Mouse (Mus musculus) neutrophil, adult 83 days (primary cell): ENCODE measurements around the gene Nr2c1. TPM values are rescaled to one million over a fixed set of nuclear protein-coding genes. Genes with fewer than 3 reads are reported as not detected.

ENCODE experiments used
- total RNA-seq, 2 experiments: library from RNA; stranded (reverse); gene quantifications; one replicate each; pipeline ENCODE4 v1.2.4; 2023

The Nr2c1 gene
- total RNA-seq: 1 to 10 TPM; 3.0 to 3.6 TPM

GRCm38 (mm10) chr10:94147756-94148531 is at the start of gene Nr2c1:
Nr2c1 (plus strand) TSS chr10:94148023.

GRCm38 (mm10) chr10:94198482-94199405 is 50.9 kb downstream of the Nr2c1 start, which contains the start of gene Ndufa12:
Ndufa12 (plus strand) TSS chr10:94198720.

Other genes with a start within 250 kb of the Nr2c1 start
- gene Vezt, start 112.2 kb upstream of the Nr2c1 start, total RNA-seq: 1 to 10 TPM; 6.2 to 7.5 TPM
- 1 to 10 TPM; 2.8 to 4.3 TPM for gene Fgd6, start 112.0 kb upstream of the Nr2c1 start, total RNA-seq
- 10 to 100 TPM; 48.8 to 50.1 TPM for gene Ndufa12, start 50.7 kb downstream of the Nr2c1 start, total RNA-seq
- not detected for gene Gm4792, start 150.7 kb downstream of the Nr2c1 start, total RNA-seq
- 1 to 10 TPM; 5.0 to 5.2 TPM for gene Tmcc3, start 163.9 kb downstream of the Nr2c1 start, total RNA-seq